Mouse (Mus musculus): ENCODE measurements around the gene Fgfr2. TPM values are rescaled to one million over a fixed set of nuclear protein-coding genes. Genes with fewer than 3 reads are reported as not detected.
A peak's percentile ranks its signal among the peaks of the same experiment; 100 is the strongest.

Gene Fgfr2
- polyA plus RNA-seq, 1 experiment = 0.17 TPM

- peaks cover 12% of the 10 kb centered on the region for H3K79me2 ChIP-seq (ENCODE audit: control insufficient read depth, insufficient read depth)
- peaks cover 17% of the 10 kb centered on the region for H3K36me3 ChIP-seq (ENCODE audit: control insufficient read depth, insufficient read depth)
- H3K27me3 ChIP-seq (ENCODE audit: control insufficient read depth, insufficient read depth, insufficient read length) = no peaks in the 10 kb centered on the region
- no peak overlapping the region for H3K4me3 ChIP-seq
- TF ChIP-seq POLR2AphosphoS2 (IDR thresholded peaks at IDR 0.05; ENCODE audit: insufficient read length, low read depth) (no peak), REST (IDR thresholded peaks at IDR 0.05; ENCODE audit: insufficient read depth, insufficient read length) (no peak), TCF3 (IDR thresholded peaks at IDR 0.05; ENCODE audit: insufficient read length, low read depth) (no peak), MAX (IDR thresholded peaks at IDR 0.05; ENCODE audit: low read depth) (no peak), CEBPB (IDR thresholded peaks at IDR 0.05; ENCODE audit: insufficient read depth, poor library complexity, severe bottlenecking) (no peak), POLR2A (IDR thresholded peaks at IDR 0.05; ENCODE audit: insufficient read length, low read depth) (no peak), USF1 (IDR thresholded peaks at IDR 0.05; ENCODE audit: low read depth) (no peak), MYOG (IDR thresholded peaks at IDR 0.05; ENCODE audit: control insufficient read depth in 1 of 3, insufficient read depth in 1 of 3, insufficient read length in 2 of 3, low read depth in 2 of 3) (no peak), E2F4 (IDR thresholded peaks at IDR 0.05; ENCODE audit: insufficient read depth) (no peak), MYOD1 (IDR thresholded peaks at IDR 0.05; ENCODE audit: control insufficient read depth in 1 of 3, insufficient read length in 2 of 3, low read depth in 2 of 3) (no peak), TCF12 (IDR thresholded peaks at IDR 0.05; ENCODE audit: insufficient read depth, poor library complexity, severe bottlenecking) (no peak), SRF (IDR thresholded peaks at IDR 0.05; ENCODE audit: control insufficient read depth, insufficient read length, low read depth) (no peak)
- H3ac ChIP-seq (ENCODE audit: control insufficient read depth, insufficient read length) = no peak overlapping the region
- H3K4me2 ChIP-seq (ENCODE audit: low read depth) = no peak overlapping the region
These were observed 2446.1 kb downstream of the Fgfr2 start for GRCm38 (mm10) chr7:130676885-130677540.

- no peaks in the 10 kb centered on the region for H3K27me3 ChIP-seq (ENCODE audit: control insufficient read depth, insufficient read depth, insufficient read length)
These were observed 2448.6 kb downstream of the Fgfr2 start for GRCm38 (mm10) chr7:130674526-130674925.

DNA sequence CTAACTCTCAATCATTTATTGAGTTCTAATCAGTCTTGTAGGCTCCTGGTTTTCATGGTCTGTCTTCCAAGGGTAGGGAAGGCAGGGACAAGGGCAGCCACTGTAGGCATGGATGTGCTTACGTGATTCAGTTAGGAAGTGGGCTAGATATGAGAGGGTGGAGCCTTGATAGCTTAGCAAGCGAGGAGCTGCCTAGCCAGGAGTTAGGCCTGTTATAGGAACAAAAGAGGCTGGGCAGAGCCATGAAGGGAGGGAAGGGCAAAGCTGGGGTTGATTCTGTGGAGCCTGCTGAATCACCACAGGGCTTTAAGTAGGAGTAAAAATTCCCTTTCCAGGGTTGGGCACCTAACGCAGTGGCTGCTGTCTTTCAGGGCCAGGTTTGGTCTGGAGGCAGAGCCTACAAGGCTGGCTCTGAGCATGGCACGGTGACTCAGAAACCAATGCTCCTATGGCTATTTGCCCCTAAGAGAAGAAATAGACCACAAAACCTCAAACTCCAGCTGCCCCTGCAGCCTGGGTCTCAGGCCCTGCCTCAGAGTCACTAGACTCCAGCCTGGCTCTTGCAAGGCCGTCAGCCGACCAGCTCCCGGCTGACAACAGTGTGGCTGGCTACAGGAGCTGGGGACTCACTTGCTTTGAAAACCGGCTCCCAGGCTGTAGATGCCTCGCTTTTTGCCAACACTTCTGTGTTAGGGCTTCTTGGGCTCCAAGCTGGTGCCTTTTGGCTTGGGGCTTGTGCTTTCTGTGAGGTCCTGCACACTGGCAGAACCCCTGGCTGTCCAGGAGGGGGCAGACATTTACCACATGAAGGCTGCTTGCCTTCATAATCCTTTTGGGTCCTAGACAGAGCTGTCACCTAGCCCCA, 2449.7 kb downstream of the Fgfr2 start:
- peaks cover 18% of the 10 kb centered on the region for H3K36me3 ChIP-seq (ENCODE audit: control insufficient read depth, insufficient read depth)
- TF ChIP-seq MYOG (IDR thresholded peaks at IDR 0.05; ENCODE audit: control insufficient read depth in 1 of 3, insufficient read depth in 1 of 3, insufficient read length in 2 of 3, low read depth in 2 of 3) = peak; percentile 24 to 80 (median 61)
- TF ChIP-seq POLR2AphosphoS2 (IDR thresholded peaks at IDR 0.05; ENCODE audit: insufficient read length, low read depth) = no peak
- peak; percentile 4 for TF ChIP-seq POLR2A (IDR thresholded peaks at IDR 0.05; ENCODE audit: insufficient read length, low read depth)
- TF ChIP-seq MYOD1 (IDR thresholded peaks at IDR 0.05; ENCODE audit: control insufficient read depth in 1 of 3, insufficient read length in 2 of 3, low read depth in 2 of 3) = peak in 2 of 3 experiments; percentile 15 to 68
- H3ac ChIP-seq (ENCODE audit: control insufficient read depth, insufficient read length) = no peak overlapping the region
- H3K27me3 ChIP-seq (ENCODE audit: control insufficient read depth, insufficient read depth, insufficient read length) = no peaks in the 10 kb centered on the region
- H3K4me3 ChIP-seq = no peak overlapping the region
- peak overlapping the region; percentile 72 for H3K4me2 ChIP-seq (ENCODE audit: low read depth)
- peaks cover 27% of the 10 kb centered on the region for H3K79me2 ChIP-seq (ENCODE audit: control insufficient read depth, insufficient read depth)

More at GRCm38 (mm10) chr7:130674526-130674925, 2448.6 kb downstream of the Fgfr2 start:
- H3K4me2 ChIP-seq (ENCODE audit: low read depth) = peak overlapping the region; percentile 71
- H3ac ChIP-seq (ENCODE audit: control insufficient read depth, insufficient read length) = no peak overlapping the region
- H3K4me3 ChIP-seq = no peak overlapping the region
- H3K36me3 ChIP-seq (ENCODE audit: control insufficient read depth, insufficient read depth) = peaks cover 17% of the 10 kb centered on the region
- TF ChIP-seq MAX (IDR thresholded peaks at IDR 0.05; ENCODE audit: low read depth) = no peak
- TF ChIP-seq MYOD1 (IDR thresholded peaks at IDR 0.05; ENCODE audit: control insufficient read depth in 1 of 3, insufficient read length in 2 of 3, low read depth in 2 of 3) = no peak
- no peak for TF ChIP-seq CEBPB (IDR thresholded peaks at IDR 0.05; ENCODE audit: insufficient read depth, poor library complexity, severe bottlenecking)
- TF ChIP-seq MYOG (IDR thresholded peaks at IDR 0.05; ENCODE audit: control insufficient read depth in 1 of 3, insufficient read depth in 1 of 3, insufficient read length in 2 of 3, low read depth in 2 of 3) = no peak
- TF ChIP-seq TCF12 (IDR thresholded peaks at IDR 0.05; ENCODE audit: insufficient read depth, poor library complexity, severe bottlenecking) = no peak
- no peak for TF ChIP-seq REST (IDR thresholded peaks at IDR 0.05; ENCODE audit: insufficient read depth, insufficient read length)
- TF ChIP-seq SRF (IDR thresholded peaks at IDR 0.05; ENCODE audit: control insufficient read depth, insufficient read length, low read depth) = no peak
- H3K79me2 ChIP-seq (ENCODE audit: control insufficient read depth, insufficient read depth) = peaks cover 16% of the 10 kb centered on the region

DNA sequence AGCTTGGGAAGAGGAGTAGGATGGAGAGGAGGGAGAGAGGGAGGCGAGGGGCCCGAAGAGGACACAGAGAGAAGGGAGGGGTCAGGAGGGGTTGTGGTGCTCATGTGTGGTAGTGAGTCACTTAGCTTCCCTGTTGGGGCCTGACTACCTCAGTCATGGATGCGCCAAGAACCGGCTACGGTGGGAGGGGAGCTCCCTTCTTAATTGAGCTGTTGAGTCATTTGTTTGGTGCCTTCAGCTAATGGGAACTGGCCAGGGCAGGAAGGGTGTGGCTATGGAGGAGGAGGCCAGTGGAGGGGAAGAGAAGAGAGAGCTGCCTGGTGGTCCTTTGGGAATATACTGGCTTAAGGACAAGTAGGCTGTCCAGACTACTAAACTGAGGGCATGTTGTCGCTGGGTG, 2451.8 kb downstream of the Fgfr2 start:
- H3K27me3 ChIP-seq (ENCODE audit: control insufficient read depth, insufficient read depth, insufficient read length) = no peaks in the 10 kb centered on the region
- TF ChIP-seq CEBPB (IDR thresholded peaks at IDR 0.05; ENCODE audit: insufficient read depth, poor library complexity, severe bottlenecking) (no peak), SRF (IDR thresholded peaks at IDR 0.05; ENCODE audit: control insufficient read depth, insufficient read length, low read depth) (no peak), MYOG (IDR thresholded peaks at IDR 0.05; ENCODE audit: control insufficient read depth in 1 of 3, insufficient read depth in 1 of 3, insufficient read length in 2 of 3, low read depth in 2 of 3) (no peak), TCF3 (IDR thresholded peaks at IDR 0.05; ENCODE audit: insufficient read length, low read depth) (no peak), TCF12 (IDR thresholded peaks at IDR 0.05; ENCODE audit: insufficient read depth, poor library complexity, severe bottlenecking) (no peak), USF1 (IDR thresholded peaks at IDR 0.05; ENCODE audit: low read depth) (no peak), POLR2A (IDR thresholded peaks at IDR 0.05; ENCODE audit: insufficient read length, low read depth) (no peak), E2F4 (IDR thresholded peaks at IDR 0.05; ENCODE audit: insufficient read depth) (no peak), MYOD1 (IDR thresholded peaks at IDR 0.05; ENCODE audit: control insufficient read depth in 1 of 3, insufficient read length in 2 of 3, low read depth in 2 of 3) (no peak), MAX (IDR thresholded peaks at IDR 0.05; ENCODE audit: low read depth) (no peak), REST (IDR thresholded peaks at IDR 0.05; ENCODE audit: insufficient read depth, insufficient read length) (no peak)
- no peak overlapping the region for H3ac ChIP-seq (ENCODE audit: control insufficient read depth, insufficient read length)
- no peak overlapping the region for H3K4me3 ChIP-seq
- peaks cover 12% of the 10 kb centered on the region for H3K36me3 ChIP-seq (ENCODE audit: control insufficient read depth, insufficient read depth)
- H3K79me2 ChIP-seq (ENCODE audit: control insufficient read depth, insufficient read depth) = peaks cover 41% of the 10 kb centered on the region
- peak overlapping the region; percentile 83 for H3K4me2 ChIP-seq (ENCODE audit: low read depth)
